Mouse (Mus musculus): ENCODE data around the gene Dynlt1a.
A peak's percentile ranks its signal among the peaks of the same experiment; 100 is the strongest.
"Not testable (repeated sequence)": the region's sequence is repeated elsewhere in the genome, so short reads cannot be mapped to it uniquely, and the experiment has no call there.

The Dynlt1a gene

GRCm38 (mm10) chr17:6317339-6317985 lies at the start of gene Dynlt1a:
Gene Dynlt1a, minus strand, starts transcription at chr17:6317500.
- DNase-seq = peak; percentile 98

- not testable (repeated sequence) for DNase-seq
These were observed 38.0 kb upstream of the Dynlt1a start for GRCm38 (mm10) chr17:6355256-6355655.

GRCm38 (mm10) chr17:6342606-6343294 lies 25.4 kb upstream of the Dynlt1a start:
- not testable (repeated sequence) for DNase-seq

GRCm38 (mm10) chr17:6328997-6329396 lies 11.7 kb upstream of the Dynlt1a start:
- DNase-seq = not testable (repeated sequence)

- not testable (repeated sequence) for DNase-seq
These were observed 10.3 kb upstream of the Dynlt1a start for GRCm38 (mm10) chr17:6327554-6327953.

GRCm38 (mm10) chr17:6325543-6325942 lies 8.2 kb upstream of the Dynlt1a start:
- DNase-seq = not testable (repeated sequence)

GRCm38 (mm10) chr17:6325021-6325420 lies 7.7 kb upstream of the Dynlt1a start:
- DNase-seq = not testable (repeated sequence)

- DNase-seq = not testable (repeated sequence)
These were observed 4.4 kb upstream of the Dynlt1a start for GRCm38 (mm10) chr17:6321778-6322101.

GRCm38 (mm10) chr17:6321081-6321777 lies 3.9 kb upstream of the Dynlt1a start:
- DNase-seq = not testable (repeated sequence)

- peak; percentile 54 for DNase-seq
These were observed 747 bp downstream of the Dynlt1a start for GRCm38 (mm10) chr17:6316379-6317126.

GRCm38 (mm10) chr17:6315706-6316105 lies 1.6 kb downstream of the Dynlt1a start:
- DNase-seq = not testable (repeated sequence)

GRCm38 (mm10) chr17:6314493-6314892 lies 2.8 kb downstream of the Dynlt1a start:
- not testable (repeated sequence) for DNase-seq

- not testable (repeated sequence) for DNase-seq
These were observed 4.5 kb downstream of the Dynlt1a start for GRCm38 (mm10) chr17:6312755-6313154.

GRCm38 (mm10) chr17:6311716-6312115 lies 5.6 kb downstream of the Dynlt1a start:
- DNase-seq = not testable (repeated sequence)

- not testable (repeated sequence) for DNase-seq
These were observed 10.8 kb downstream of the Dynlt1a start for GRCm38 (mm10) chr17:6306503-6306902.

- DNase-seq = not testable (repeated sequence)
These were observed 11.5 kb downstream of the Dynlt1a start for GRCm38 (mm10) chr17:6305656-6306270.

- DNase-seq = not testable (repeated sequence)
These were observed 12.4 kb downstream of the Dynlt1a start for GRCm38 (mm10) chr17:6304891-6305290.

GRCm38 (mm10) chr17:6300190-6300863 lies 17.0 kb downstream of the Dynlt1a start:
- DNase-seq = not testable (repeated sequence)

GRCm38 (mm10) chr17:6297060-6297795 lies 20.1 kb downstream of the Dynlt1a start:
- not testable (repeated sequence) for DNase-seq

GRCm38 (mm10) chr17:6293882-6294281 lies 23.4 kb downstream of the Dynlt1a start:
- DNase-seq = not testable (repeated sequence)

- not testable (repeated sequence) for DNase-seq
These were observed 28.3 kb downstream of the Dynlt1a start for GRCm38 (mm10) chr17:6289045-6289444.
